Mouse (Mus musculus) heart, adult 2 months (tissue): ENCODE data around the gene Tnfsf10. TPM values are rescaled to one million over a fixed set of nuclear protein-coding genes. Genes with fewer than 3 reads are reported as not detected.
A peak's percentile ranks its signal among the peaks of the same experiment; 100 is the strongest.

Experiments
- DNase-seq, 2 experiments: peaks; one replicate each; pipeline ENCODE4 v3.0.0; 2021
- H3K27ac ChIP-seq: fragments of 200-600 bp; 2 replicates; pipeline ENCODE4 v1.8.1; 2022
- H3K27me3 ChIP-seq: fragments of 200-500 bp; 2 replicates; pipeline ENCODE4 v1.6.1; 2012; ENCODE audit warnings: mild to moderate bottlenecking, low read length, inconsistent platforms, mixed read lengths; ENCODE audit not compliant: control insufficient read depth, insufficient read depth
- H3K36me3 ChIP-seq: fragments of 200-500 bp; 2 replicates; pipeline ENCODE4 v1.6.1; 2012; ENCODE audit warnings: low read length, inconsistent platforms; ENCODE audit not compliant: control insufficient read depth, insufficient read depth
- H3K4me1 ChIP-seq: fragments of 200-500 bp; 2 replicates; pipeline ENCODE4 v1.6.1; 2011; ENCODE audit warnings: low read length; ENCODE audit not compliant: control insufficient read depth, insufficient read depth
- H3K4me3 ChIP-seq: fragments of 200-600 bp; 2 replicates; pipeline ENCODE4 v1.8.1; 2022
- H3K79me2 ChIP-seq: fragments of 200-500 bp; replicated peaks from 2 replicates; pipeline ENCODE4 v1.6.1; 2012; ENCODE audit warnings: mild to moderate bottlenecking, inconsistent platforms, low read length, moderate library complexity, mixed read lengths; ENCODE audit not compliant: control insufficient read depth, insufficient read depth
- H3K9ac ChIP-seq: fragments of 200-500 bp; 2 replicates; pipeline ENCODE4 v1.6.1; 2012; ENCODE audit warnings: low read depth, mild to moderate bottlenecking, control low read depth, inconsistent platforms, low read length, mixed read lengths
- CTCF ChIP-seq: fragments of 200-600 bp; IDR thresholded peaks from 2 replicates; pipeline ENCODE4 v1.8.1; 2022; ENCODE audit warnings: antibody characterized with exemption, mild to moderate bottlenecking, moderate library complexity
- EP300 ChIP-seq: fragments of 200-500 bp; IDR thresholded peaks from 2 replicates; pipeline ENCODE4 v1.6.1; 2011; ENCODE audit warnings: low read depth, low read length, control low read depth; ENCODE audit not compliant: insufficient read depth
- POLR2A ChIP-seq: fragments of 200-500 bp; IDR thresholded peaks from 2 replicates; pipeline ENCODE4 v1.6.1; 2011; ENCODE audit warnings: mild to moderate bottlenecking, low read depth, low read length, control low read depth; ENCODE audit not compliant: insufficient read depth
- WGBS: fragments of 180-500 bp; shearing (Covaris S2); methylation state at CpG from one replicate; pipeline ENCODE4 v1.1.7; 2018; 5-methylcytosine and 5-hydroxymethylcytosine counted together
- intact Hi-C: fragments of 180-260 bp; cut with DNase I; formaldehyde crosslinking; loops from one replicate; pipeline ENCODE4 v1.15.1; 2025
- long read RNA-seq: library from polyadenylated mRNA; stranded (forward); transcript quantifications from one replicate; pipeline ENCODE4 v2.0.0, GENCODE M21; 2021
- polyA plus RNA-seq: library from polyadenylated mRNA; depleted of rRNA; stranded (reverse); fragments of >200 nt; gene quantifications from 2 replicates; pipeline ENCODE4 v1.2.3, GENCODE M21; 2012; rRNA removed
- total RNA-seq, 2 experiments: library from RNA; stranded (reverse); gene quantifications; 2 replicates each; pipeline ENCODE4 v1.2.3; 2021

Gene Tnfsf10
- total RNA-seq (10 to 100 TPM in 1 of 2 experiments, 1 to 10 TPM in 1; 6.3 to 10.4 TPM), polyA plus RNA-seq (4.2 and 8.5 TPM in 2 replicates)
- long read RNA-seq, full-length matches to known transcripts, result 5 of 6 reads
- long read RNA-seq, partial matches to known transcripts, result 0 of 6 reads
- long read RNA-seq, other reads (novel, unspliced or antisense), result 1 of 6 reads

DNA sequence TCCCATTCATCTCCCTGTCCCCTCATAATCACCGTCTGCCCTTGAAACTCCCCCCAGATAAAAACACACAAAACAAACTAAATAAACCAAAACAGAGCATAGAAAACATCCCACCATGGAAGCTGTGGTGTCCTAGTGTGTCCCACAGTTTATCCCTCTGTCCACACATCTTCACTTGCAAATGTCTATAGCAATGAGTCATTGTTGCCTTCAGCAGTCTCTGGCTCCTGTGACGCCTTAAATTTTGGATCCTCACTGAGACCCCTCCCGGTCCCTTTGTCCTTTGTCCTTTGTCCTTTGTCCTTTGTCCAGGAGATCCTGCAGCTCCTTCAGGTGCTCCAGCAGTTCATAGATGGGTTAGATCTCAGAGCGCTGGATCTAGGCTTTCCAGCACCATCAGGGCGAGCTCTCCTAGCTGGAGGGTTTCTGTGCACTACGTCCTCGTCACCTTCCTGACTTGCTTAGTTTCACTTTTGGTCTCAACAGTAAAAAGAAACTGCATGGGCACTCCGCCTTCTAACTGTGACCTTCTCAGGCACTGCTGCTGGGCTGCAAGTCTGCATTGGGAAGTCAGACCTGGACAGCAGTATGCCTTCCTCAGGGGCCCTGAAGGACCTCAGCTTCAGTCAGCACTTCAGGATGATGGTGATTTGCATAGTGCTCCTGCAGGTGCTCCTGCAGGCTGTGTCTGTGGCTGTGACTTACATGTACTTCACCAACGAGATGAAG lies at the start of gene Tnfsf10:
Gene Tnfsf10 (plus strand): TSS at position 470 of the 729 bp plus-strand sequence.
- no peak for TF ChIP-seq CTCF
- TF ChIP-seq EP300, result peak; percentile 58; the same call in 1 of the 2 replicates
- peak; percentile 91 for TF ChIP-seq POLR2A
- Histone ChIP-seq H3K4me3 (peak within 1 kb of the TSS; percentile 65), H3K27me3 (no peaks in the 10 kb centered on the region), H3K79me2 (no peaks in the 10 kb centered on the region), H3K27ac (peak within 1 kb of the TSS; percentile 90), H3K4me1 (peaks cover 5% of the 10 kb centered on the region), H3K9ac (peak within 1 kb of the TSS; percentile 69), H3K36me3 (no peaks in the 10 kb centered on the region; the same call in 1 of the 2 replicates)
- WGBS, result 25% methylated on average over 9 of the region's 9 CpGs
- peak; percentile 72 to 73 for DNase-seq
- intact Hi-C loops, result no loop called here

DNA sequence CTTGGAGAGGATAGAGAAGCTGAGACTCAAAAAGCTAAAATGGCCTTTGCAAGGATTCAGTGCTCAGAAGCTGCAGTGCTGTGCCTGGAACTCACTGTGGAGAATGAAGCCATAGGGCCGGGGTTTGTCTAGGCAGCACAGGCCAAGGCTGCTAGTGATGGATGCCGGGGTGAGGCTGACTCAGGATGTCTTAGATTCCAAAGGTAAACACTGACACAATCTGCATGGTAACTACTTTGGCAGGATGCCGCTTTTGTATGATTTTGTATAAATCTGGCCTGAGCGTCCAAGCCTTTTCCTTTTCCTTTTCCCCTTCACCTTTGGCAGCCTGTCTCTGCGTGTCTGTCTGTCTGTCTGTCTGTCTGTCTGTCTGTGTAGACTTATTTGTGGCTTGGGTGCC lies 49.5 kb upstream of the Tnfsf10 start:
- peak; percentile 24 to 31 for DNase-seq
- intact Hi-C loops, result no loop called here
- no peak overlapping the region for H3K4me3 ChIP-seq
- no peak for TF ChIP-seq POLR2A
- no peak for TF ChIP-seq CTCF
- TF ChIP-seq EP300, result 0 out of 2 replicates have a peak, but pooled peaks have one; percentile 16
- H3K27ac ChIP-seq, result peak overlapping the region; percentile 51
- H3K4me1 ChIP-seq, result peaks cover 8% of the 10 kb centered on the region
- H3K36me3 ChIP-seq, result no peaks in the 10 kb centered on the region
- H3K79me2 ChIP-seq, result no peaks in the 10 kb centered on the region
- 50% methylated on average over 5 of the region's 5 CpGs for WGBS
- no peaks in the 10 kb centered on the region for H3K27me3 ChIP-seq
- H3K9ac ChIP-seq, result no peak overlapping the region

DNA sequence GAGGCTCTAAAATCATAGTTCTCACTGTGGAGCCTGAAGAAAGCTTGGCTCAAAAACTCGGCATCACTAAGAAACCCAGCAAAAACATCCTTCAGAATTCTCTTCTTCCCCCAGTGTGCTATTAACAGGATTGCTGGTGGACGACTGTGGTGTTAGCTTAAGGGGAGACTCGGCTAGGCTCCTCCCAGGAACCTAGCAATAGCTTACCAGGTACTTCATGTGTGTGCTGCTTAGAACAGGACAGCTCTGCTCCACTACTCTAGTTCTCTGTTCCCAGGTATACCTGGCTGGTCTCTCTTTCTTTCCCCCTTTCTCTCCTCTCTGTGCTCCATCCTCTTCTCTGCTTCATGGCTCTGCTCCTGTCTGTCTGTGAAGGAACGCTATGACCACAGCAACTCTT lies 48.9 kb upstream of the Tnfsf10 start:
- Histone ChIP-seq H3K27me3 (no peaks in the 10 kb centered on the region), H3K4me1 (peaks cover 8% of the 10 kb centered on the region), H3K9ac (no peak overlapping the region), H3K36me3 (no peaks in the 10 kb centered on the region), H3K27ac (peak overlapping the region; percentile 51), H3K79me2 (no peaks in the 10 kb centered on the region), H3K4me3 (no peak overlapping the region)
- intact Hi-C loops, result no loop called here
- DNase-seq, result no peak
- TF ChIP-seq POLR2A (no peak), CTCF (no peak)
- WGBS, result 42% methylated on average over 4 of the region's 4 CpGs

DNA sequence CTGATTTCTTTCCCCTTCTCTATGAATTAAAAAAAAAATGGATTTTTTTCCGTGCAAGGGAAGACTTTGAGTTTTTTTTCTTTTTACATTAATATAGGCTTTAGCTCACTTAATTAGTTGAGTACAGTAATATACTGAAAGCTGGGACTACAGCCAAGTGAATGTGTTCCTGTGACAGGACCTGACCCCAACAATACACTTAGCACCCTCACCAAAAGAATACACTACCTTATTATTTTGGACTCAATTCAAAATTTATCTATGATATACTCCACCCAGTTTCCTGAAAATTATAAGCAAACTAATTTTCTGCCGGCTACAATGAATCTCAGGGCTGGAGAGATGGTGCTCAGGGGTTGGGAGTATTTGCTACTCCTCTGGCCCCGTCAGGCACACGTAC lies 47.7 kb upstream of the Tnfsf10 start:
- Histone ChIP-seq H3K4me1 (peaks cover 9% of the 10 kb centered on the region), H3K36me3 (no peaks in the 10 kb centered on the region), H3K9ac (no peak overlapping the region), H3K79me2 (no peaks in the 10 kb centered on the region), H3K27me3 (no peaks in the 10 kb centered on the region), H3K4me3 (no peak overlapping the region), H3K27ac (peak overlapping the region; percentile 51; the same call in 1 of the 2 replicates)
- WGBS, result 39% methylated on average over 4 of the region's 4 CpGs
- intact Hi-C loops, result no loop called here
- TF ChIP-seq EP300, result no peak
- no peak for TF ChIP-seq POLR2A
- TF ChIP-seq CTCF, result no peak
- DNase-seq, result no peak

GRCm38 (mm10) chr3:27270160-27270962 lies 46.5 kb upstream of the Tnfsf10 start:
- intact Hi-C loops, result loop anchor here (1.0 to 2.0 kb wide), 3 partner anchors 50 to 75 kb away; no protein-coding TSS in a partner anchor
- H3K79me2 ChIP-seq, result no peaks in the 10 kb centered on the region
- peak overlapping the region; percentile 80 for H3K27ac ChIP-seq
- H3K4me1 ChIP-seq, result peaks cover 9% of the 10 kb centered on the region
- H3K4me3 ChIP-seq, result peak overlapping the region; percentile 22
- TF ChIP-seq POLR2A (peak; percentile 24; the same call in 1 of the 2 replicates), CTCF (peak; percentile 83), EP300 (peak; percentile 81; the same call in 1 of the 2 replicates)
- H3K36me3 ChIP-seq, result no peaks in the 10 kb centered on the region
- WGBS, result 27% methylated on average over 11 of the region's 11 CpGs
- peak overlapping the region; percentile 45 for H3K9ac ChIP-seq
- no peaks in the 10 kb centered on the region for H3K27me3 ChIP-seq
- peak; percentile 55 to 73 for DNase-seq
